Mouse (Mus musculus) limb, embryonic 14.5 days (tissue): ENCODE measurements at regions not wholly inside any gene's neighbourhood (a gene's known extent, or its start where the extent isn't known, plus 50 kb on each side); places are given as distances from the start of the nearest gene placed in this dataset.
A peak's percentile ranks its signal among the peaks of the same experiment; 100 is the strongest.

Experiments used
- ATAC-seq: fragments of 200-750 bp; cut with Nextera tagmentation; 2 replicates; pipeline ENCODE4 v1.8.0; 2017; ENCODE audit warnings: low read depth, moderate number of reproducible peaks, moderate TSS enrichment; ENCODE audit not compliant: low FRiP score
- DNase-seq: peaks from one replicate; pipeline ENCODE4 v3.0.0-alpha.2; 2015; ENCODE audit warnings: low spot score
- H3K27ac ChIP-seq: fragments of 300-500 bp; sonication (generic); replicated peaks from 2 replicates; pipeline ENCODE4 v1.5.1; 2014; ENCODE audit warnings: low read depth, mild to moderate bottlenecking, low read length, moderate library complexity, mixed read lengths
- H3K27me3 ChIP-seq: fragments of 300-500 bp; sonication (generic); 2 replicates; pipeline ENCODE4 v1.6.1; 2014; ENCODE audit warnings: low read length, mixed read lengths; ENCODE audit not compliant: control insufficient read depth, insufficient read depth
- H3K36me3 ChIP-seq: fragments of 300-500 bp; sonication (generic); 2 replicates; pipeline ENCODE4 v1.6.1; 2014; ENCODE audit warnings: mild to moderate bottlenecking, low read length, moderate library complexity, mixed read lengths; ENCODE audit not compliant: control insufficient read depth, insufficient read depth
- H3K4me1 ChIP-seq: fragments of 300-500 bp; sonication (generic); 2 replicates; pipeline ENCODE4 v1.6.1; 2014; ENCODE audit warnings: antibody characterized with exemption, low read length, mixed read lengths; ENCODE audit not compliant: control insufficient read depth, insufficient read depth
- H3K4me2 ChIP-seq: fragments of 300-500 bp; sonication (generic); replicated peaks from 2 replicates; pipeline ENCODE4 v1.6.1; 2014; ENCODE audit warnings: low read depth, mild to moderate bottlenecking, low read length, moderate library complexity; ENCODE audit not compliant: severe bottlenecking
- H3K4me3 ChIP-seq: fragments of 300-500 bp; sonication (generic); replicated peaks from 2 replicates; pipeline ENCODE4 v1.5.1; 2014; ENCODE audit warnings: low read length
- H3K9ac ChIP-seq: fragments of 300-500 bp; sonication (generic); 2 replicates; pipeline ENCODE4 v1.6.1; 2014; ENCODE audit warnings: mild to moderate bottlenecking, low read depth, low read length, moderate library complexity; ENCODE audit not compliant: severe bottlenecking
- H3K9me3 ChIP-seq: fragments of 300-500 bp; sonication (generic); 2 replicates; pipeline ENCODE4 v1.6.1; 2016; ENCODE audit warnings: low read length; ENCODE audit not compliant: control insufficient read depth
- POLR2A ChIP-seq: fragments of 200-500 bp; IDR thresholded peaks from 2 replicates; pipeline ENCODE4 v1.8.0; 2012; ENCODE audit warnings: inconsistent platforms, mild to moderate bottlenecking, moderate library complexity, borderline replicate concordance; ENCODE audit not compliant: insufficient read depth, insufficient read length; ENCODE audit errors: extremely low read depth
- WGBS: fragments of 180-500 bp; shearing (Covaris S2); extraction: QIAGEN DNeasy Blood & Tissue Kit; methylation state at CpG from one replicate; pipeline ENCODE4 v1.1.7; 2014; 5-methylcytosine and 5-hydroxymethylcytosine counted together

- ATAC-seq (no peak), DNase-seq (no peak)
- WGBS: 59% methylated on average over 2 of the region's 2 CpGs
Observed at GRCm38 (mm10) chr3:126491251-126491913, 104.7 kb upstream of the Camk2d start.

GRCm38 (mm10) chr3:126491914-126492265 is 104.2 kb upstream of the Camk2d start:
- 77% methylated on average over 3 of the region's 3 CpGs for WGBS
- Histone ChIP-seq H3K9me3 (no peaks in the 10 kb centered on the region), H3K4me3 (no peak overlapping the region), H3K36me3 (no peaks in the 10 kb centered on the region), H3K27ac (no peak overlapping the region), H3K4me2 (no peak overlapping the region), H3K4me1 (no peaks in the 10 kb centered on the region), H3K27me3 (no peaks in the 10 kb centered on the region), H3K9ac (no peak overlapping the region)
- ATAC-seq (no peak), DNase-seq (no peak)
- no peak for TF ChIP-seq POLR2A

More at GRCm38 (mm10) chr3:126491251-126491913, 104.7 kb upstream of the Camk2d start:
- Histone ChIP-seq H3K9ac (no peak overlapping the region), H3K27me3 (no peaks in the 10 kb centered on the region), H3K36me3 (no peaks in the 10 kb centered on the region), H3K4me1 (no peaks in the 10 kb centered on the region), H3K27ac (no peak overlapping the region), H3K4me3 (no peak overlapping the region), H3K9me3 (no peaks in the 10 kb centered on the region), H3K4me2 (no peak overlapping the region)
- TF ChIP-seq POLR2A: no peak

- Histone ChIP-seq H3K9ac (no peak overlapping the region), H3K9me3 (no peaks in the 10 kb centered on the region), H3K4me3 (no peak overlapping the region), H3K27ac (no peak overlapping the region), H3K27me3 (no peaks in the 10 kb centered on the region), H3K4me2 (no peak overlapping the region), H3K4me1 (no peaks in the 10 kb centered on the region), H3K36me3 (no peaks in the 10 kb centered on the region)
- DNase-seq (no peak), ATAC-seq (no peak)
- TF ChIP-seq POLR2A: no peak
- WGBS: 36% methylated on average over 2 of the region's 2 CpGs
Observed at GRCm38 (mm10) chr3:126498823-126499222, 97.3 kb upstream of the Camk2d start.

- no peaks in the 10 kb centered on the region for H3K9me3 ChIP-seq
- no peak overlapping the region for H3K27ac ChIP-seq
- peak; percentile 71; the same call in 1 of the 2 replicates for ATAC-seq
Observed at GRCm38 (mm10) chr3:126500247-126500646, 95.9 kb upstream of the Camk2d start.

GRCm38 (mm10) chr3:126501826-126502225 is 94.3 kb upstream of the Camk2d start:
- DNase-seq: no peak
- H3K9me3 ChIP-seq: no peaks in the 10 kb centered on the region
- no peaks in the 10 kb centered on the region for H3K27me3 ChIP-seq
- no peak overlapping the region for H3K4me2 ChIP-seq
- peaks cover 8% of the 10 kb centered on the region; the same call in 1 of the 2 replicates for H3K4me1 ChIP-seq
- no peak for ATAC-seq
- no peak overlapping the region for H3K9ac ChIP-seq
- 90% methylated on average over 2 of the region's 2 CpGs for WGBS
- no peak overlapping the region for H3K4me3 ChIP-seq
- no peak for TF ChIP-seq POLR2A
- no peak overlapping the region for H3K27ac ChIP-seq
- H3K36me3 ChIP-seq: no peaks in the 10 kb centered on the region

More at GRCm38 (mm10) chr3:126500247-126500646, 95.9 kb upstream of the Camk2d start:
- Histone ChIP-seq H3K36me3 (no peaks in the 10 kb centered on the region), H3K9ac (no peak overlapping the region), H3K4me1 (peaks cover 1% of the 10 kb centered on the region; the same call in 1 of the 2 replicates), H3K27me3 (no peaks in the 10 kb centered on the region), H3K4me3 (no peak overlapping the region), H3K4me2 (no peak overlapping the region)
- peak; percentile 12 for DNase-seq
- WGBS: 43% methylated on average over 2 of the region's 2 CpGs
- no peak for TF ChIP-seq POLR2A
